1 mouse cellular context compared by ENCODE assay signal in the genomic region with DNA sequence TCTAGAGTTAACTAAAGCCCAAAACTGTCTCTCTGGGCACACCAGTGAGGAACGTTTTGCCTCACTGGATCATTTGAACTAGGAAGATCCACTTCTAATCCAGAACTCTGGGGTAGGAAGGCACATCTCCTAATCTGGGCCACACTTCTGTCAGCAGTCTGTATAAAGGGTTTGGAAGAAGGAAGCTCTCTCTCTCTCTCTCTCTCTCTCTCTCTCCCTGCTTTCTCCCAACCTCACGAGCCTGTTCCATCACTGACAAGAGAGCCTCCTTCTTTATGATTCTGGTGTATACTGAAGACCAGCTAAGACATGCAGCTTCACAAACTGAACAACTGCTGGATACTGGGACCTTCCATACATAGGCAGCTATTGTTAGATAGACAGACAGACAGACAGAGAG.
TF ChIP-seq lines count a peak whose summit lies in the region.

No protein-coding gene starts in this region.

TF ChIP-seq in MEL, 35 proteins besides CTCF, POLR2A, EP300 and RAD21:
- TF ChIP-seq HCFC1 (IDR thresholded peaks at IDR 0.05; ENCODE audit: low read depth, low read length) (no peak), JUND (IDR thresholded peaks at IDR 0.05; ENCODE audit: low read depth, low read length) (peak; percentile 93; the same call in 1 of the 2 replicates)
